Mouse (Mus musculus) liver, adult (tissue): ENCODE results near the gene Gucy2c.

Experiments
- GATA4 ChIP-seq: IDR thresholded peaks from 2 replicates; pipeline ENCODE4 v1.6.1; 2014; ENCODE audit warnings: mild to moderate bottlenecking, low read length; ENCODE audit not compliant: insufficient replicate concordance

The Gucy2c gene

GRCm38 (mm10) chr6:136781377-136781986 lies at the start of gene Gucy2c:
TSS of gene Gucy2c (minus strand) at chr6:136781765.
- TF ChIP-seq GATA4 = no peak

GRCm38 (mm10) chr6:136828681-136829080 lies 47.1 kb upstream of the Gucy2c start:
- no peak for TF ChIP-seq GATA4

GRCm38 (mm10) chr6:136827881-136828561 lies 46.5 kb upstream of the Gucy2c start, which contains the start of gene Wbp11:
TSS of gene Wbp11 (minus strand) at chr6:136828233.
- TF ChIP-seq GATA4 = no peak

GRCm38 (mm10) chr6:136827516-136827880 lies 45.9 kb upstream of the Gucy2c start, which contains the start of gene BC049715:
TSS of gene BC049715 (plus strand) at chr6:136827626.
- no peak for TF ChIP-seq GATA4

- no peak for TF ChIP-seq GATA4
Observed at GRCm38 (mm10) chr6:136827116-136827515, 45.6 kb upstream of the Gucy2c start.

GRCm38 (mm10) chr6:136824987-136825386 lies 43.4 kb upstream of the Gucy2c start:
- TF ChIP-seq GATA4 = no peak

GRCm38 (mm10) chr6:136821086-136821485 lies 39.5 kb upstream of the Gucy2c start:
- no peak for TF ChIP-seq GATA4

- no peak for TF ChIP-seq GATA4
Observed at GRCm38 (mm10) chr6:136820381-136820780, 38.8 kb upstream of the Gucy2c start.

- TF ChIP-seq GATA4 = no peak
Observed at GRCm38 (mm10) chr6:136817549-136817948, 36.0 kb upstream of the Gucy2c start.

GRCm38 (mm10) chr6:136816826-136817225 lies 35.3 kb upstream of the Gucy2c start:
- no peak for TF ChIP-seq GATA4

- no peak for TF ChIP-seq GATA4
Observed at GRCm38 (mm10) chr6:136815381-136815780, 33.8 kb upstream of the Gucy2c start.

GRCm38 (mm10) chr6:136813117-136813516 lies 31.6 kb upstream of the Gucy2c start:
- TF ChIP-seq GATA4 = no peak

GRCm38 (mm10) chr6:136811196-136811595 lies 29.6 kb upstream of the Gucy2c start:
- TF ChIP-seq GATA4 = no peak

- TF ChIP-seq GATA4 = no peak
Observed at GRCm38 (mm10) chr6:136809673-136810072, 28.1 kb upstream of the Gucy2c start.

- TF ChIP-seq GATA4 = no peak
Observed at GRCm38 (mm10) chr6:136809077-136809476, 27.5 kb upstream of the Gucy2c start.

- TF ChIP-seq GATA4 = no peak
Observed at GRCm38 (mm10) chr6:136808631-136809046, 27.1 kb upstream of the Gucy2c start.
